Mouse (Mus musculus): Measurements from ENCODE around the gene Cblb. TPM values are rescaled to one million over a fixed set of nuclear protein-coding genes. Genes with fewer than 3 reads are reported as not detected.

Gene Cblb
- total and polyA plus RNA-seq, 2 experiments: 2.5 to 6.9 TPM

DNA sequence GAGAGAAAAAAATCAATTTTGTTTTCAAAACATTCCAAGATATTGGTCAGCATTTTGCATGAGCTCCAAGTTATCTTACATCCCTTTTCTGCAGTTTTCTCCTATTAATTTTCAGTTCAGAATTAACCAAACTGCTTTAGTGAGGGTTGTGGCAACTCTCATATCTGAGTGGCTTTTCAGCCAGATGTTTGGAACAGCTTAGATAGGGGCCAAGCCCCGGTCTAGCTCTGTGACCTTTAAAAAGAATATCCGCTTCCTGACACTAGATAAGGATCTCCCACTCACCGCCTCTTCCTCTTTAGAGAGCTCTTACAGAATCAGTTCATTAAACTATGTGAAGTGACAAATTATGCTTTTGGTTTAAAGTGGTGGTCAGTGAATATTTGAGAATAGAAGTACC is 50.7 kb downstream of the Cblb start:
- WGBS: 1% methylated on average over 3 of the region's 3 CpGs
- H3K4me1 ChIP-seq (ENCODE audit: control insufficient read depth, insufficient read depth, low read length): peaks cover 22% of the 10 kb centered on the region
- no peak for TF ChIP-seq POLR2A (IDR thresholded peaks at IDR 0.05; ENCODE audit: extremely low read depth, insufficient read depth, low read length)
- no peak for TF ChIP-seq CTCF (IDR thresholded peaks at IDR 0.05; ENCODE audit: low read depth, low read length)
- no peaks in the 10 kb centered on the region for H3K27me3 ChIP-seq (ENCODE audit: control insufficient read depth, insufficient read depth, low read length)
- H3K9ac ChIP-seq (ENCODE audit: low read depth, low read length): no peak overlapping the region
- peaks cover 18% of the 10 kb centered on the region for H3K79me2 ChIP-seq (ENCODE audit: control insufficient read depth, insufficient read depth, low read length)
- no peaks in the 10 kb centered on the region for H3K36me3 ChIP-seq (ENCODE audit: control insufficient read depth, insufficient read depth, low read length)
- no peak overlapping the region for H3K4me3 ChIP-seq (ENCODE audit: insufficient read depth, low read depth, low read length)
- H3K27ac ChIP-seq (replicated peaks; ENCODE audit: insufficient read depth, low read depth, low read length): no peak overlapping the region
- peak; percentile 54 for DNase-seq (ENCODE audit: extremely low read depth, low read depth, low spot score)

DNA sequence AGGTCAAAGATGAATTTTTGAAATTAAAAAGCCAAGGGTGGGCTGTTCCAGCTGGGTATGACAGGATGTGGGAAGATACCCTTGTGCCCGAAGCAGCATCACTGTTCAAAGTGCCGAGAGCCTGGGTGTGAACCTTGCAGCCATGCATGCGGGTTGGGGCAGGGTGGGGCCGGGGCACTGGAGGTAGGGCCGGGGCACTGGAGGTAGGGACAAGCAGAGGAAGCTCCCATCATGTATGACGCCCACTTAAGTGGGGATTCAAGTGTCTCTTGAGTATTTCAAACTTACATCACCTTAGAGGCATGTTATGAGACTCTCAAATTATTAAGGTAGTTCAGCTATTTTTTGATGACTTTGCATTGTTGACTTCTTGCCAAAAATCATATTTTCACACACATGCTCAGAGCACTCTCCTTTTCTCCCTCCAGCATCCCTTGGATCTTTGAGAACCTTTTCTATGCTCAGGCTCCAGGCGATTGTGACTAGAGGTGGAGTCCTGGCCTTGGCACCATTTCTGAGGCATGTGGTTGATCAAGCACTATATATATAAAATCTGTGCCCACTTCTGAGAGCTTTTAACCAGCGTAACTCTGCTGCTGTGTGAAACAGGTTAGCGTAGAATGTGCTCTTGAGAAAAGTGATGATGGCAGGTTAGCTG is 55.9 kb downstream of the Cblb start:
- no peaks in the 10 kb centered on the region for H3K36me3 ChIP-seq (ENCODE audit: control insufficient read depth, insufficient read depth, low read length)
- no peak overlapping the region for H3K9ac ChIP-seq (ENCODE audit: low read depth, low read length)
- no peak for DNase-seq (ENCODE audit: extremely low read depth, low read depth, low spot score)
- H3K27ac ChIP-seq (replicated peaks; ENCODE audit: insufficient read depth, low read depth, low read length): no peak overlapping the region
- no peaks in the 10 kb centered on the region for H3K27me3 ChIP-seq (ENCODE audit: control insufficient read depth, insufficient read depth, low read length)
- peaks cover 11% of the 10 kb centered on the region; the same call in 1 of the 2 replicates for H3K4me1 ChIP-seq (ENCODE audit: control insufficient read depth, insufficient read depth, low read length)
- no peak for TF ChIP-seq CTCF (IDR thresholded peaks at IDR 0.05; ENCODE audit: low read depth, low read length)
- no peak for TF ChIP-seq POLR2A (IDR thresholded peaks at IDR 0.05; ENCODE audit: extremely low read depth, insufficient read depth, low read length)
- H3K79me2 ChIP-seq (ENCODE audit: control insufficient read depth, insufficient read depth, low read length): peaks cover 14% of the 10 kb centered on the region
- H3K4me3 ChIP-seq (ENCODE audit: insufficient read depth, low read depth, low read length): no peak overlapping the region
- WGBS: 93% methylated on average over 9 of the region's 9 CpGs

DNA sequence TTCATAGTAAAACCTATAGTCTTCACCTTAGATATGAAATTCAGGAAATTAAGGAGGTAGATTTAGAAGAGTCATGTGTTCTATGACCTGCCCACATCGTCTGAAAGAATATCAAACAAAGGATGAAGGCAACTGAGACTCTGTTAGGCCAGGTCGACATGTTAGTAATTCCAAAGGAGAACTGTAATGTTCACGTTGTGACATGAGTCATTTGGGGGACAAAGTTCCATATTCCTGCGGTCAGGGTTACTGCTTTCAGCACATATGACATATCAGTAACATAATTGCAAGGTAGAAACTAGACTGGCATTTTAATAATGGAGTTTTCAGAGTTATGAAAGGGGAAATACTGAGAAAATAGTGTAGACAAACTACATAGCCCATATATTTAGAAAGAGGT is 58.3 kb downstream of the Cblb start:
- no peak overlapping the region for H3K9ac ChIP-seq (ENCODE audit: low read depth, low read length)
- H3K27ac ChIP-seq (replicated peaks; ENCODE audit: insufficient read depth, low read depth, low read length): no peak overlapping the region
- H3K4me1 ChIP-seq (ENCODE audit: control insufficient read depth, insufficient read depth, low read length): peaks cover 12% of the 10 kb centered on the region; the same call in 1 of the 2 replicates
- no peaks in the 10 kb centered on the region for H3K36me3 ChIP-seq (ENCODE audit: control insufficient read depth, insufficient read depth, low read length)
- no peak overlapping the region for H3K4me3 ChIP-seq (ENCODE audit: insufficient read depth, low read depth, low read length)
- TF ChIP-seq POLR2A (IDR thresholded peaks at IDR 0.05; ENCODE audit: extremely low read depth, insufficient read depth, low read length) (no peak), CTCF (IDR thresholded peaks at IDR 0.05; ENCODE audit: low read depth, low read length) (no peak)
- DNase-seq (ENCODE audit: extremely low read depth, low read depth, low spot score): no peak
- H3K79me2 ChIP-seq (ENCODE audit: control insufficient read depth, insufficient read depth, low read length): peaks cover 3% of the 10 kb centered on the region; the same call in 1 of the 2 replicates
- H3K27me3 ChIP-seq (ENCODE audit: control insufficient read depth, insufficient read depth, low read length): no peaks in the 10 kb centered on the region
- WGBS: 23% methylated on average over 4 of the region's 4 CpGs

DNA sequence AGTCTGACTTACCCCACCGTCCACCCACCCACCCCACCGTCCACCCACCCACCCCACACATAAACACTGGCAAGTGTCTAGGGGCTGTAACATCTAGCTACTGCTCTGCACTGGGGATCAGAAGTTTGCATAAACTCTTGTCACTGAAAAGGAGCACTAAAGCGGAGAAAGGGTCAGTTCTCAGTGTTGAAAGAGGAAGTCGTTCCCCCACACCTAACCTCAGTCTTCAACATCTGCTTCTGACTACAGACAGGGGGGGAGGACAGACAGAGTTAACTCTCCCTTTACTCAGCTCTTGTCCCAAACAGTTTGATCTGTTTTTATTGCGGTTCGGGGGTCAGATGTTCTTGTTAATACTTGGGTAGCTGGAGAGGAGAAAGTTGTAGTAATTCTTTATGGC is 59.9 kb downstream of the Cblb start:
- DNase-seq (ENCODE audit: extremely low read depth, low read depth, low spot score): no peak
- Histone ChIP-seq H3K27ac (replicated peaks; ENCODE audit: insufficient read depth, low read depth, low read length) (no peak overlapping the region), H3K9ac (ENCODE audit: low read depth, low read length) (no peak overlapping the region), H3K4me1 (ENCODE audit: control insufficient read depth, insufficient read depth, low read length) (peaks cover 16% of the 10 kb centered on the region; the same call in 1 of the 2 replicates), H3K27me3 (ENCODE audit: control insufficient read depth, insufficient read depth, low read length) (no peaks in the 10 kb centered on the region), H3K4me3 (ENCODE audit: insufficient read depth, low read depth, low read length) (no peak overlapping the region), H3K79me2 (ENCODE audit: control insufficient read depth, insufficient read depth, low read length) (peaks cover 3% of the 10 kb centered on the region; the same call in 1 of the 2 replicates), H3K36me3 (ENCODE audit: control insufficient read depth, insufficient read depth, low read length) (no peaks in the 10 kb centered on the region)
- no peak for TF ChIP-seq CTCF (IDR thresholded peaks at IDR 0.05; ENCODE audit: low read depth, low read length)
- WGBS: 80% methylated on average over 6 of the region's 6 CpGs

DNA sequence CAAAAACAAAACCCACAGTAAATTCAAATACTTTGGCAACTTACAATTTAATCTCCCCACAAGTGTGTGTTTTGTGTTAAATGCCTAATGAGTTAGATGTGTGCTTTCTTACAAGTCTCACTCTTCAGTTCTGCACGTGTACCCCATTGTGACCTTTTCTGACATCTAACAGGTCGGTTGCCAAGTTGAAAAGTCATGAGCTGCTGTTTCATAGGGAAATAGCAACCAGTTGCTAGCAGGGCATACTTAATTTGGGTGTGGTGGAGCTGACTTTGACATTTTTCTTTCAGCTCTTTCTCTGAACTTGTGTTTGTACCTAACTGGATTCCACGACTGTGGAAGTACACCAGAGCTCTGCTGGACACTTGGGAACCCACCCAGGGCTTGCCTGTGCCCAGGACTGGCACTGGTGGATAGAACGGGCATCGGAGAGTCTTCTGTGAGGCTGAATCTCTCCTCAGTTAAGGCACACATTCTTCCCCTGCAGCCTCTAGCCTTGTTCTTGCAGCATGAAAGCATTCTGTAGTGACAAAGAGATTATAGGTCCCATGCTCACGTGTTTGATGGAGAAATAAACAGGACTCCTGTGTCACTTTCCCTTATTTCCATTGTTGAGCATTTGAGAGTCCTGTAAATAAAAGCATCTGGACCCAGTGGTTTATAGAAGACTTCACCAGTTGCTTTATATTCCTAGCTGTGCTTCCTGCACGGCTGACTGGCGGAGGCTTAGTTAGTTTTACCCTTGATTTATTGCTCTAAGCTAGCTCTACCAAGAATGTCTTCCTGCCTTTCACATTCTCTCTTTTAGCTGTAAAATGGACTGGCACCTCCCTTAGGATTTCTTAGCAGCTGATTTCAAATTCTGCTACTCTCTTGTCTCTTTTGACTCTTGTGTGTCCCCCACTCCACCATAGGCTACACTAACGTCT is 62.6 kb downstream of the Cblb start:
- 65% methylated on average over 9 of the region's 9 CpGs for WGBS
- TF ChIP-seq CTCF (IDR thresholded peaks at IDR 0.05; ENCODE audit: low read depth, low read length): no peak
- no peak for TF ChIP-seq POLR2A (IDR thresholded peaks at IDR 0.05; ENCODE audit: extremely low read depth, insufficient read depth, low read length)
- Histone ChIP-seq H3K36me3 (ENCODE audit: control insufficient read depth, insufficient read depth, low read length) (no peaks in the 10 kb centered on the region), H3K27ac (replicated peaks; ENCODE audit: insufficient read depth, low read depth, low read length) (no peak overlapping the region), H3K9ac (ENCODE audit: low read depth, low read length) (no peak overlapping the region), H3K27me3 (ENCODE audit: control insufficient read depth, insufficient read depth, low read length) (no peaks in the 10 kb centered on the region), H3K79me2 (ENCODE audit: control insufficient read depth, insufficient read depth, low read length) (no peaks in the 10 kb centered on the region; the same call in 1 of the 2 replicates), H3K4me1 (ENCODE audit: control insufficient read depth, insufficient read depth, low read length) (peaks cover 15% of the 10 kb centered on the region; the same call in 1 of the 2 replicates), H3K4me3 (ENCODE audit: insufficient read depth, low read depth, low read length) (no peak overlapping the region)
- peak; percentile 43 for DNase-seq (ENCODE audit: extremely low read depth, low read depth, low spot score)
